Mouse (Mus musculus) retina, postnatal 1 day (tissue): Measurements from ENCODE around the gene Farp1.
"Not testable (repeated sequence)": the region's sequence is repeated elsewhere in the genome, so short reads cannot be mapped to it uniquely, and the experiment has no call there.

ENCODE experiments used
- DNase-seq: peaks from one replicate; pipeline ENCODE4 v3.0.0-alpha.2; 2012

The Farp1 gene

DNA sequence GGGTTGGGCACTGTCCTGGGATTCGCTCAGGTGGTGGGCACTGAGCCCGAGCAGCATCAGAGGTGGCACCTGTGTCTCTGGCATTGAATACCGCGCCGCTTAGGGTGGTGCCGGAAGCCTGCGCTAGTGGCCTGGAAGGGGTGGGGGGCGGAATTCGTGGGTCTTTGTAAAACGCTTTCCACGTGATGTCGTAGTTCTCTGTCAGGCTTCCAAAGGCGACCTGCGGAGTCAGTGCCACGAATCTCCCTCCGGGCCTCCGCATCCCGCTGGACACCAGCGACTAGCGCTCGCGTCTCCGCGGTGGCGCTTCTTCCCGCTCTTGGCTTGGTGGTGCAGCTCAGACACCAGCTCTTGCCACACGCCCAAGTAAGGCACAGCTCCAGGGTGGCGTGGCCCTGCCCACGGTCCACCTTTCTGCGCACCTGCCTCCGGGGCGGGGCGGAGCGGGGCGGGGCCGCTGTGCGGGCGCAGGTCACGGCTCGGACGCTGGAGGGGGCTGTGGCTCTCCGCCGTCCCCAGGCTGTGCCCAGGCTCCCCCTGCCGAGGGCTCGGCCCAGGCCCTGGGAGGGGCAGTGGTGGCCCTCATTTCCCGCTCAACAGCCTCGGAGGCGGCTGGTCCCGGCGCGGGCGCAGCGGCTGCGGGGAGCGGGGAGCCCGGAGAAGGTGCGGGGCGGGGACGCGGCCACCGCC is at the start of gene Farp1:
Gene Farp1 (plus strand): TSS at position 228 of the 690 bp plus-strand sequence.
- DNase-seq: peak; percentile 88

DNA sequence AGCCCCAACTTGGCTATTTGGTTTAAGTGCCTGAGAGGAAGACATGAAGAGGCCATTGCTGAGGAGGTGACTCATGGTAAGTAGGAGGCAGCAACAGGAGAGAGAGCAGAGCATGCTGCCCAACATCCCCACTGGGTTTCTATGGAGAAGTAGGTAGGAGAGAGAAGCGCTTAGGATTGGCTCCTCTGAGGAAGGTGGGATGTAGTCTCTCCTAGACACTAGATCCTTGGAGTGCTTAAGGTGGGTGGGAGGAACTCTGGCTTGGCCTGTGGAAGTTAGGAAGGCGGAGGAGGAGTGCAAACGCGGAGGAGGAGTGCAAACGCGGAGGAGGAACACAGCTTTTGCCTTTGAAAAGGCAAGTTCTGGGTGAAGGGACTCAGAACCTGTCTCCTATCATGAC is 45.9 kb upstream of the Farp1 start:
- DNase-seq: no peak

DNA sequence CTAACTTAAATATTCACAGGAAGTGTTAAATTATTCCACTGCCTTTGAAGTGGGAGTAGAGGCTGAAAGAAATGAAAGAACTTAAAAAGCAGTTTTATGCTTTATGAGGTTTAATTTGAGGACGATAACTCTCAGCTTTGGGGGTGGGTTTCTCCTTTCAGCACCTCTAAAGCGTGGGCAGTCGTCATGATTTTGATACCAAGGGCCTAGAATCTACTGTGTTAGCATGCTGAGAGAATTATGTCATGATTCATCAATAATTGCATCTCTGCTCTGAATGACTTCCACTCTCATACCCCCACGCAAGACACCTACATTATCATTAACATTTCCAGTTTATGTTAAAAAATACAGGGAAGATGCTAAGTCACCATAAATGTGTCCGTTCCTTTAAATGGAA is 37.3 kb upstream of the Farp1 start:
- no peak for DNase-seq

DNA sequence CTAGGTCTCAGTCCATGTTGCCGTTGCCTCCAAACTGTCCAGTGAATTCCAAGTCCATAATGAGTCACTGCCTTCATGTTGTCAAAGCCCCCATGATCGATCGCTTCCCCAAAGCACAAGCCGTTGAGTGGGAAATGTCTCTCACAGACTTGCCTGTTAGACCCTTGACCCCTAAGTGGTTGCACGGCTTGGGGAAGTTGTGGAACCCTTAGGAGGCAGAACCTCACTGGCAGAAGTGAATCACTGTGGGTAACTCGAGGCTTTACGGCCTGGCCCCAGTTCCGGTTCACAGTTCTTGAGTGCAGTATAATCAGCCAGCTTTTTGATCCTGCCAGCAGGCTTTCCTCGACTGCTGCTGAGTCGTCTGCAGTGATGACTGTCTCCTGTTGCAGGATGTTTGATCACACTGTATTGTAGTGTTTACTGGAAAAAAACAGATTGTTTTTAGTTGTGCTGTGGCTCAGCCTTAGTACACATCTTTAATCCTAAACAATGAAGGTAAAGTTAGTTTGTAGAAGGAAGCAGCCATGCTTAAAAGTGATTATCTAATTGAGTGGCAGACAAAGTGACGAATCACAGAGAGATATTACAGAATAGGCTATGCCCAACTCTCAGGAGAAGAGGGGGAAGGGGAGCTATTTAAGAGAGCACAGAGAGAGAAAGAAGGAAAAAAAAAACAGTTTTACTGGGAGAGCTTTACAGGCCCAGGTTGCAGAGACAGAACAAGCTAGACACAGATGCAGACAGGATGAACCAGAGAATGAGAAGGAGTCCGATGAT is 34.2 kb upstream of the Farp1 start:
- DNase-seq: peak; percentile 59

DNA sequence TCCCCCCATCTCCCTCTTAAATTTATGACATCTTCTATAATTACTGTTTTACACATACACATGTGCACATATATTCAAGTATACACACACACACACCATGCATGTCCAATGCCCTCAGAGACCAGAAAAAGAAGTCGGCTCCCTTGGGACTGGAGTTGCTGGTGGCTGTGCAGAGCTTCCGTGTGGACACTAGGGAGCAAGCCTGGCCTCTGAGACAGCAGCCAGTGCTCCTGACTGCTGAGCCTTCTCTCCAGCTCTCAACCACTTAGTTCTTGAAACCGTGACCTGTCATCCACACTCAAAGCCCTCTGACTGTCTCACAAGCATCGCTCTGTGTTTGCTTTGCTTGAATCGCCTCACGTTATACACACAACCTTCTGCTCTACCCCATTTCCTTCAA is 29.4 kb upstream of the Farp1 start:
- DNase-seq: no peak

- DNase-seq: no peak
Measured at GRCm38 (mm10) chr14:121006021-121006420, 29.0 kb upstream of the Farp1 start.

DNA sequence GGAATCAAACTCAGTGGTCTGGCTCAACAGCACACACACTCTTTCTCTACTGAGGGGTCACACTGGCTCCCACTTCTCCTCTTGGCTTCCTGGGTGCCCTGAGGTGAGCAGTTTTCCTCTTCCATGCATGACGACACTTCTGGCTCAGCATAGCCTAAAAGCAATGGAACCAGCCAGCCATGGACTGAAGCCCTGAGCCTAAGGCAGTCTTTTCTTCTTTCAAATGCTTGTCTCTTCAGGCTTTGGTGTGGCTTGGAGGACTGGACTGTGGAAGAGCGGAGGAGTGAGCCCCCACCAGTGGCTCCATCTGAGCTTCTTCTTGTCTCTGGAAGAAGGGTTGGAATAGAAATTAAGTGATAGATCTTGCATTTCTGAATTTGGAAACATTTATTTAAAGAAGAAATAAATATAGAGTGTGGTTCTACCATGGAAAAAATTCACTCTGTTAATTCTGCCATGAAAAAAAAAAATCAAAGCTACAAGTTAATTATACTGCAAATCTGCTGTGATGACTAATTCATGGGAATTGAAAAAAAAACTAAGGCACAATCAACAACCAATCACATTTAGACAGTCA is 19.8 kb upstream of the Farp1 start:
- DNase-seq: no peak

GRCm38 (mm10) chr14:121022403-121022802 is 12.6 kb upstream of the Farp1 start:
- DNase-seq: no peak

- no peak for DNase-seq
Measured at GRCm38 (mm10) chr14:121025381-121025780, 9.6 kb upstream of the Farp1 start.

DNA sequence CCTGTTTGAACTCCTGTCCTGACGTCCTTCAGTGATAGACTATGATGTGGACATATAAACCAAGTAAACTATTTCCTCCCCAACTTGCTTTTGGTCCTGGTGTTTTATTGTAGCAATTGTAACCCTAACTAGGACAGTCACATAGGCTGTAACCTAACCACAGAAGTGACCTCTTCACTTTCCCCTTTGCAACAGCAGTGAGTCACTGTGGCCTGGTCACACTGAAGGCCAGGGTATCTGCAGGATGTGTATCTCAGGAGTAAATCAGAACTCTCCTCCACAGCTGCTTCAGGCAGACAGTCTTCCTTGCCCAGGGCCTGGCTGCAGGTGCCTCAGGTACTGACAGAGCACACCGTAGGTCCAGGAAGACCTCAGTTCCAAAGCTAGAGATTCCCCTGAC is 3.6 kb upstream of the Farp1 start:
- DNase-seq: no peak

- peak; percentile 38 for DNase-seq
Measured at GRCm38 (mm10) chr14:121034525-121034924, 475 bp upstream of the Farp1 start.

DNA sequence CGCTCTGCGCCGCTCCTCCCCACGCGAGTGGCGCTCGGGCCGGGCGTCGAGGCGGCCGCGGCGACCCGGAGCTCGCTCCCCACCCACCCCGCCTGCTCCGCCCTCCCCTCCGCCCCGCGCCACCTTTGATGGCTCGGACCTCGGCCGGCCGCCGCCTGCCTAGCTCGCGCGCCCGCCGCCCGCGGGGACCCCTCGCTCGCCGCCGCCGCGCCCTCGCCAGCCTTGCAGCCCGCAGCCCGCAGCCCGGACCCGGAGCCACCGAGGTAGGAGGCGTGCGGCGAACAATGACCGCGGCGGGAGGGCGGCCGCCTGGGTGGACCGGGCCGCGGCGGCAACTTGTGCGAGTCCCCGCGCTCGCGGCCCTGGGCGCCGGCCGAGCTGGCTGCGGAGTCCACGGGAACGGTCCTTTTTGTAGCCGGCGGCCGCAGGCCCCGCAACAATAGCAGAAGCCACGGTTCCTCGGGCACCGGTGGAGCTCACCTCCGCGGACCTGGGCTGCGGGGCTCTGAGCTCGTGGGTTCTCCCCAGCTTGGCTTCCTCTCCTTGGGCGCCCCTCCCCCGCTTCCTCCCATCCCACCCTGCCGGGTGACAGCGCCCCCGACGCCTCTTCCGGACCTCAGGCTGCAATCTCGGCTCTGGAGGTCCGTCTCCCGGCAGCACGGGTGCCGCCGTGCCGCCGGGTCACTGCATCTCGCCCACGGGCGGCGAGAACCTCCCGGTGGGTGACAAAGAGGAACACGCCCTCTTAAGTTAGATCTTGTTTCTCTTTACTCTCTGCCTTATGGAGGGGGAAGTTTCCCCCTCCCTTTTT is 868 bp downstream of the Farp1 start:
- DNase-seq: peak; percentile 79

- peak; percentile 22 for DNase-seq
Measured at GRCm38 (mm10) chr14:121036612-121037221, 1.7 kb downstream of the Farp1 start.

DNA sequence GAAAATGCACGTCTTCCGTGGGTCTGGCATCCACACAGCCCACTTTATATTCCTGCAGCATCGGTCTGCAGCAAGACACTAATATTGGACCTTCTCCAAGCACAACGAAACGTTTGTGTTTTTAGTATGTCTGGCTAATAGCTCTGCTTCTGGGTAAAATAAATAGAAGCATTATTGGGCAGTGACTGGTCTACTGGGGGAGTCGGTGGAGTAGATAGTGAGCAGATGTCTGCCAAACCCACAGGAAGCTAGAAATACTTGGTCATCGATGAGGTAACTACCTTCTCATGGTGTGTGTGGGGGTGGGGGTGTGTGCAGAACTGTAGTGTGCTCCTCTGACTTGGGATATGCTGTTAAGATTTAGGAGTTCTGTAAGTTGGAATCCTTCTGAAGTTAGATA is 2.3 kb downstream of the Farp1 start:
- no peak for DNase-seq

- DNase-seq: no peak
Measured at GRCm38 (mm10) chr14:121038676-121039075, 3.7 kb downstream of the Farp1 start.

DNA sequence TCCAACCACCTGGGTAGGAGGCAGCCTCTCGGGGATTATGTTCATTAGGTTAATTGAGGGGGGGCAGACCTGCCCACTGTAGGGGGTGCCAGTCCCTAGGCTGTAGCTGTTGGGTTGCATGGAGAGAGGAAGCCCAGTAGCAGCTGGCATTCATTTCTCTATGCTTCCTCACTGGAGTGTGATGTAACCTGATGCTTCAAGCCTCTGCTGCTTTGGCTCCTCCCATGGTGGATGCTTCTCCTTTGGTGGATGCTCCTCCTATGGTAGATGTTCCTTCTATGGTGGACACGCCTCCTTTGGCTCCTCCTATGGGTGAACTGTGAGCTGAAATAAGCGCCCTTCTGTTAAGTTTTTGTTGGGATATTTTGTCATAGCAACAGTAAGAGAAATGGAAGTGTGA is 9.1 kb downstream of the Farp1 start:
- no peak for DNase-seq

DNA sequence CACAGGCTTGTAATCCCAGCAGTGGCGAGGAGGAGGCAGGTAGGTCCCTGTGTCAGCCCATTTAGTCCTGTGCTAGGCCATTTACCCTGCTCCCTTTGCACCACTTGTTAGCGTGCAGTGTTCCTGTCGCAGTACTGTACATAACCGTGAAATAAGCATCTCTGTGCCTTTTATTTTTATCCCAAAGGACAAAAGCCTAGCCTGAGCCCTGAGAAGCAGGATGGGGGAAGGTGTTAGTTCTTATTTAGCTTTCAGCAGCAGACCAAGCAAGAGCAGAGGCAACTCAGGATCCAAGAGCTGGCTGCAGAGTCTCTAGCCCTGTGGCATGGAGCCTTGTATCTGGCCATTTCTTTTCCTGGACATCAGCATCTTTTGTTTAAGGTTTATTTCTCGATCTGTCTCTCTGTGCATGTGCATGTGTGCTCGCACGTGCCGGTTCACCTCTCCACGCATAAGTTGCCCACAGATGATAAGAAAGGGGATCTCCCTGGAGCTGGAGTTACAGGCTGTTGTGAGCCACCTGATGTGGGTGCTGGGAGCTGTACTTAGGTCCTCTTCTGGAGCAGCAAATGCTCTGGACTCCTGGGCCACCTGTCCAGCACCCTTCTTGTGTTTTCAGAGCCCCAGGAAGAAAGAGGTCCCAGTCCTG is 11.4 kb downstream of the Farp1 start:
- no peak for DNase-seq

DNA sequence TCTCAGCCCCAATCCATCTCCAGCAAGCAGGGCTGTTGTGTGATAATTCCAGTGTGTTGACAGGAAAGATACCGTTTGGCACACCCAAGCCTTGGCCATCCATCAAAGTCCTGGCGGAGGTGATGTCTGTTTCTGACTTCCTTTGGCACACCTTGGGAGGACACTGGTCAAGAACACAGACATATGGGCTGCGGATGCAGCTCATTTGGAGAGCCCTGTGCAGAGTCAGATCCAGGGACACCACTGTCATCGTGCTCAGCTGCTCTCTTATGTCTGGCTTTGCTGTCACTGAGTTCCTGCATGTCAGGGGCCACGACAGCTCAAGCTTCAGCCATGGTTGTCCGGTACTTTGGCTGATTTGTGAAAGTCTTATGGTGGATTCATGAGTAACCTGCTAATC is 12.8 kb downstream of the Farp1 start:
- no peak for DNase-seq

- DNase-seq: not testable (repeated sequence)
Measured at GRCm38 (mm10) chr14:121051002-121051401, 16.0 kb downstream of the Farp1 start.

DNA sequence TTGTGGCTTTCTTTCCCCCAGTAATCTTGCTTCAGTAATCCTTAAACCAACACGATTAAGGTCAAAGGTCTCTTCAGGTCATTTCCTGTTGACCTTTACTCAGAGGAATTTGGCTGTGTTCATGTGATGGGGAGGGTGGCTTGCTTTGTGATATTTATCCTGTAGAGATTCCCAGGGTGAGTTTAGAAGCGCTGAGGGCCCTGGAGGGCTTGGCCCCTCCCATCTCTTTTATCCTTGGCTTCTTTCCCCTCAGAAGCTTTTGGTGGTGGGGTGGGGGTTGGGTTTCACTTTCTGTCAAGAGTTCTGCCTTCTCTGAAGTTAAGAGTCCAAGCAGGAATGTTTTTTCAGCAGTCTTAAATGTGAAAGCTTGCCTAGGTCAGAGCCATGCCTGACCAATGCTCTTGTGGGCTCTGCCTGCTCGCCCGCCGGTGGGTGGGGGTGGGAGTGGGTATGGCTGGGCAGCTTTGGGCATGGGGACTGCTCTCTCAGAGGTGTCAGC is 18.1 kb downstream of the Farp1 start:
- DNase-seq: peak; percentile 69

GRCm38 (mm10) chr14:121054062-121054461 is 19.1 kb downstream of the Farp1 start:
- DNase-seq: no peak

GRCm38 (mm10) chr14:121057750-121058149 is 22.8 kb downstream of the Farp1 start:
- no peak for DNase-seq
